Mouse (Mus musculus) heart, embryonic 11.5 days (tissue): ENCODE measurements at regions not wholly inside any gene's neighbourhood (a gene's known extent, or its start where the extent isn't known, plus 50 kb on each side); places are given as distances from the start of the nearest gene placed in this dataset.

Source experiments
- ATAC-seq: fragments of 200-750 bp; cut with Nextera tagmentation; replicated peaks from 2 replicates; pipeline ENCODE4 v1.8.0; 2017; ENCODE audit warnings: moderate library complexity; ENCODE audit not compliant: insufficient number of reproducible peaks, low FRiP score, low TSS enrichment
- H3K27ac ChIP-seq: fragments of 300-500 bp; sonication (generic); 2 replicates; pipeline ENCODE4 v1.5.1; 2014; ENCODE audit warnings: mild to moderate bottlenecking, low read depth, low read length
- H3K27me3 ChIP-seq: fragments of 300-500 bp; sonication (generic); 2 replicates; pipeline ENCODE4 v1.6.1; 2014; ENCODE audit warnings: mild to moderate bottlenecking, low read length, mixed read lengths; ENCODE audit not compliant: control insufficient read depth, insufficient read depth
- H3K36me3 ChIP-seq: fragments of 300-500 bp; sonication (generic); 2 replicates; pipeline ENCODE4 v1.6.1; 2014; ENCODE audit warnings: mild to moderate bottlenecking, low read length, moderate library complexity, mixed read lengths; ENCODE audit not compliant: control insufficient read depth, insufficient read depth
- H3K4me1 ChIP-seq: fragments of 300-500 bp; sonication (generic); 2 replicates; pipeline ENCODE4 v1.6.1; 2014; ENCODE audit warnings: low read length; ENCODE audit not compliant: control insufficient read depth, insufficient read depth
- H3K4me2 ChIP-seq: fragments of 300-500 bp; sonication (generic); 2 replicates; pipeline ENCODE4 v1.6.1; 2014; ENCODE audit warnings: mild to moderate bottlenecking, moderate library complexity
- H3K4me3 ChIP-seq: fragments of 300-500 bp; sonication (generic); 2 replicates; pipeline ENCODE4 v1.5.1; 2014; ENCODE audit warnings: low read depth, low read length
- H3K9ac ChIP-seq: fragments of 300-500 bp; sonication (generic); 2 replicates; pipeline ENCODE4 v1.6.1; 2014; ENCODE audit warnings: mild to moderate bottlenecking, low read depth, low read length, moderate library complexity
- H3K9me3 ChIP-seq: fragments of 300-500 bp; sonication (generic); replicated peaks from 2 replicates; pipeline ENCODE4 v1.6.1; 2016; ENCODE audit warnings: low read length; ENCODE audit not compliant: control insufficient read depth
- WGBS: fragments of 180-500 bp; shearing (Covaris S2); extraction: QIAGEN DNeasy Blood & Tissue Kit; methylation state at CpG from one replicate; pipeline ENCODE4 v1.1.7; 2014; ENCODE audit not compliant: insufficient replicate concordance; 5-methylcytosine and 5-hydroxymethylcytosine counted together

DNA sequence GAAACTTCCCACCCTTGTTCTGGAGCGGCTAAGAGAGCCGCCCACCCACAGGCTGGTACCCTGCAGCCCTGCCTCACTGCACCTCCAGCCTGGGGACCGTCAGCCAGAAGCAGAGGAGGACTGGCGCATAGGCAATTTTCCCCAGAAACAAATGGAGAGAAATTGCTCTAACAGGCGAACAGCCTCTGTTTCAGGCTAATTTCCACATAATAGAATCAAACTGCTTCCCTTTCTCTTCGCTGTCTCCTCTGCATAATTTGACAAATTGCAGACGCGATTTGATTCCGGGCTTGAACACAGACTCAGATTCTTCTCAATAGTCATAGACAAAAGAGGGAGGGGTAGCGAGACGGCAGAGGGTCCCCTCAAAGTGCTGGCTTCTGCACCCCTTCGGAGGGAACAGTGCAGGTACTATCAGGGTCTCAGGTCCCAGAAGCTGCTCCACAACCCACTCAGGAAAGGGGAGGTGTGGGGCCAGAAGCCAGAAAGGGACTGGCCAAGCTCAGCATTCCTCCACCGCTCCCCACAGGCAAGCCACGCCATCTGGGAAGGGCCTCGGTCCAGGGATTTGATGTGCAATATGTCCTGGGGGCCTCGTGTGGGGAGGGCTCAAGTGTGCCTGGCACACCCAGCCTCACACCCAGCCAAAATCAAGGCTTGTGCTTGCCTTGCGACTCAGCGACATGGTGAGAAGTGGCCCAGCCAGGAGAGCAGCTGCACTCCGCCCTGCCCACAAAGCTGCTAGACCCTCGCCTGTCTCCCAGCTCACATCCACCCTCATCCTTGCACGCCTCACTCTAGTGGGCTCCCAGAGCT, 53.7 kb upstream of the A530016L24Rik start:
- Histone ChIP-seq H3K4me3 (no peak overlapping the region), H3K4me1 (no peaks in the 10 kb centered on the region), H3K4me2 (no peak overlapping the region), H3K27me3 (0 out of 2 replicates have a peak, but pooled peaks cover 9% of the 10 kb centered on the region), H3K9me3 (no peaks in the 10 kb centered on the region), H3K9ac (no peak overlapping the region), H3K36me3 (no peaks in the 10 kb centered on the region), H3K27ac (no peak overlapping the region)
- WGBS: 66% methylated on average over 21 of the region's 21 CpGs
- ATAC-seq: no peak

DNA sequence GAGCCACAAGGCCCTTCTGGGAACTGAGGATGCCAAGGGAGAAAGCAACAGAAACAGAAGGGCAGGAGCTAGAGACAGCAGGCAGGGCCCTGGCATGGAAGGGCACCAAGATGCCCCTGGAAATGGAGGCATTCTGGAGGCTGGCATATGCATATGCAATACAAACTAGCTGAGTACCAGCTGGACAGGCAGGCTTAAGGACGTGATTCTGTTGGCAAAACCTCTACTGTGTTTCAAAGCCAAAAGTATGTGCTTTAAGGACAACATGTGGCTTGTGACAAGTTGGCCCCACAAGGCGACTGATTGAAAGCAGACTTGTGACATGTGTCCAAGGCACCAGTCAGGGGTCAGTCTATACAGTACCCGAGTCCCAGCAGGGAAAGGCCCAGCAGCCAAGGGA, 52.2 kb upstream of the A530016L24Rik start:
- Histone ChIP-seq H3K9me3 (no peaks in the 10 kb centered on the region), H3K9ac (no peak overlapping the region), H3K27me3 (0 out of 2 replicates have a peak, but pooled peaks cover 9% of the 10 kb centered on the region), H3K4me3 (no peak overlapping the region), H3K36me3 (no peaks in the 10 kb centered on the region), H3K4me2 (no peak overlapping the region), H3K4me1 (no peaks in the 10 kb centered on the region), H3K27ac (no peak overlapping the region)
- 49% methylated on average over 3 of the region's 3 CpGs for WGBS
- ATAC-seq: no peak

DNA sequence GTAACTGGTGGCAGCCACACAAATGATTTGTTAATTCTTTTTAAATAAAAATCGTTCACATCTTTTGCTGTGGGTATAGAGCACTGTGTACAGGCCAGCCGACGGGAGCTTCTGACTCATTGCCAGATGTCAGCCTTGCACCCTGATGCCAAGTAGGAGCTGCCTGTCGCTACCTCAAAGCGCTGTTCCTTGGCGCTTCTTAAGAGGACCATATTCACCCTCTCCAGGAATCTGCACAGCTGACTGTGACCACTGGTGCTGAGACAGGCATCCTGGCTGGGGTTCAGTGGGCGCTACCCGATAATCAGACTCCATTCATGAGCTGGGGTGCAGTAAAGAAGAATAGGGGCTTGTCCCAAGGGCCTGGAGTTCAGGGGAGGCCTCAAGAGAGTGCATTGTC, 51.0 kb upstream of the A530016L24Rik start:
- Histone ChIP-seq H3K36me3 (no peaks in the 10 kb centered on the region), H3K4me1 (no peaks in the 10 kb centered on the region), H3K4me3 (no peak overlapping the region), H3K9ac (no peak overlapping the region), H3K27me3 (0 out of 2 replicates have a peak, but pooled peaks cover 6% of the 10 kb centered on the region), H3K27ac (no peak overlapping the region), H3K9me3 (no peaks in the 10 kb centered on the region), H3K4me2 (no peak overlapping the region)
- WGBS: 81% methylated on average over 8 of the region's 8 CpGs
- no peak for ATAC-seq
